Mouse (Mus musculus) R1 (cell line): ENCODE results near the gene Eef1a1.

ENCODE experiments used
- DNase-seq: peaks from one replicate; pipeline ENCODE4 v3.0.0-alpha.2; 2018; ENCODE audit warnings: low read depth, low spot score

The Eef1a1 gene

GRCm38 (mm10) chr9:78477021-78477551 lies 11.9 kb downstream of the Eef1a1 start:
- peak; percentile 78 for DNase-seq

- peak; percentile 91 for DNase-seq
These were observed 12.4 kb downstream of the Eef1a1 start for GRCm38 (mm10) chr9:78476531-78477020.

GRCm38 (mm10) chr9:78475873-78476272 lies 13.1 kb downstream of the Eef1a1 start:
- DNase-seq, result peak; percentile 81

GRCm38 (mm10) chr9:78475383-78475780 lies 13.6 kb downstream of the Eef1a1 start:
- no peak for DNase-seq

- DNase-seq, result peak; percentile 59
These were observed 14.1 kb downstream of the Eef1a1 start for GRCm38 (mm10) chr9:78474771-78475382.

- peak; percentile 78 for DNase-seq
These were observed 14.7 kb downstream of the Eef1a1 start for GRCm38 (mm10) chr9:78474270-78474669.

GRCm38 (mm10) chr9:78473588-78473987 lies 15.4 kb downstream of the Eef1a1 start:
- DNase-seq, result peak; percentile 81

- peak; percentile 32 for DNase-seq
These were observed 23.2 kb downstream of the Eef1a1 start for GRCm38 (mm10) chr9:78465725-78466124.

GRCm38 (mm10) chr9:78463337-78463736 lies 25.6 kb downstream of the Eef1a1 start:
- DNase-seq, result no peak

- DNase-seq, result peak; percentile 67
These were observed 31.9 kb downstream of the Eef1a1 start for GRCm38 (mm10) chr9:78457026-78457425.

GRCm38 (mm10) chr9:78451382-78451781 lies 37.6 kb downstream of the Eef1a1 start:
- DNase-seq, result no peak

- peak; percentile 29 for DNase-seq
These were observed 38.5 kb downstream of the Eef1a1 start for GRCm38 (mm10) chr9:78450404-78450803.

GRCm38 (mm10) chr9:78447973-78448873 lies 40.7 kb downstream of the Eef1a1 start, which contains the start of the genes Mto1 and Gm17324:
Gene Mto1 (plus strand): TSS chr9:78448208.
Gene Gm17324 (minus strand): TSS chr9:78448786.
- peak; percentile 89 for DNase-seq

GRCm38 (mm10) chr9:78447606-78447972 lies 41.4 kb downstream of the Eef1a1 start:
- no peak for DNase-seq

- DNase-seq, result peak; percentile 54
These were observed 46.2 kb downstream of the Eef1a1 start, which contains the start of gene Cgas for GRCm38 (mm10) chr9:78442579-78443392. Gene Cgas (minus strand): TSS chr9:78443237.

GRCm38 (mm10) chr9:78442237-78442578 lies 46.7 kb downstream of the Eef1a1 start:
- DNase-seq, result peak; percentile 59

GRCm38 (mm10) chr9:78439426-78439825 lies 49.5 kb downstream of the Eef1a1 start:
- DNase-seq, result no peak

- peak; percentile 47 for DNase-seq
These were observed 56.5 kb downstream of the Eef1a1 start for GRCm38 (mm10) chr9:78432471-78432870.

GRCm38 (mm10) chr9:78430486-78430885 lies 58.5 kb downstream of the Eef1a1 start:
- no peak for DNase-seq

- DNase-seq, result no peak
These were observed 59.4 kb downstream of the Eef1a1 start for GRCm38 (mm10) chr9:78429551-78429950.

- no peak for DNase-seq
These were observed 60.0 kb downstream of the Eef1a1 start for GRCm38 (mm10) chr9:78428870-78429432.
